Mouse (Mus musculus): ENCODE measurements around the gene Neurod4. TPM values are rescaled to one million over a fixed set of nuclear protein-coding genes. Genes with fewer than 3 reads are reported as not detected.

The Neurod4 gene
- polyA plus RNA-seq, 1 experiment from 2014 or later = 1.9 TPM

Other genes starting within 250 kb of the Neurod4 start
- not detected in 2 replicates for gene Olfr821, start 249.9 kb downstream of the Neurod4 start, polyA plus RNA-seq (2015; fragmentation: Nextera tagmentation; extraction: Ambion mirVana)
- not detected in 2 replicates for gene Olfr822, start 209.0 kb downstream of the Neurod4 start, polyA plus RNA-seq (2015; fragmentation: Nextera tagmentation; extraction: Ambion mirVana)
- not detected in 2 replicates for gene Olfr823, start 164.9 kb downstream of the Neurod4 start, polyA plus RNA-seq (2015; fragmentation: Nextera tagmentation; extraction: Ambion mirVana)
- gene Olfr824, start 150.2 kb downstream of the Neurod4 start, polyA plus RNA-seq (2015; fragmentation: Nextera tagmentation; extraction: Ambion mirVana) = not detected in 2 replicates
- gene Olfr825, start 113.5 kb downstream of the Neurod4 start, polyA plus RNA-seq (2015; fragmentation: Nextera tagmentation; extraction: Ambion mirVana) = not detected in 2 replicates
- gene Olfr826, start 96.1 kb downstream of the Neurod4 start, polyA plus RNA-seq (2015; fragmentation: Nextera tagmentation; extraction: Ambion mirVana) = not detected in 2 replicates
- gene Olfr827, start 65.8 kb downstream of the Neurod4 start, polyA plus RNA-seq (2015; fragmentation: Nextera tagmentation; extraction: Ambion mirVana) = not detected in 2 replicates
- not detected in 2 replicates for gene Tespa1, start 42.6 kb upstream of the Neurod4 start, polyA plus RNA-seq (2015; fragmentation: Nextera tagmentation; extraction: Ambion mirVana)
- gene Vmn2r84, start 114.1 kb upstream of the Neurod4 start, polyA plus RNA-seq (2015; fragmentation: Nextera tagmentation; extraction: Ambion mirVana) = 0.03 and 0.05 TPM in 2 replicates
- not detected in 2 replicates for gene Vmn2r85, start 149.5 kb upstream of the Neurod4 start, polyA plus RNA-seq (2015; fragmentation: Nextera tagmentation; extraction: Ambion mirVana)
- 0.05 and 0.11 TPM in 2 replicates for gene Vmn2r86, start 175.8 kb upstream of the Neurod4 start, polyA plus RNA-seq (2015; fragmentation: Nextera tagmentation; extraction: Ambion mirVana)
- 0.09 and 0.13 TPM in 2 replicates for gene Vmn2r87, start 217.2 kb upstream of the Neurod4 start, polyA plus RNA-seq (2015; fragmentation: Nextera tagmentation; extraction: Ambion mirVana)

Measured in midbrain, embryonic 16.5 days (tissue).